Mouse (Mus musculus): ENCODE measurements around the gene Gm28035. TPM values are rescaled to one million over a fixed set of nuclear protein-coding genes. Genes with fewer than 3 reads are reported as not detected.

Gene Gm28035
- total and polyA plus RNA-seq, 3 experiments = 0.27 to 0.64 (median 0.36) TPM

GRCm38 (mm10) chr2:30253809-30254208, 13.4 kb downstream of the Gm28035 start:
- dilution Hi-C loops (cut with MboI; ENCODE audit: extremely low pct_ligation_motif_present, extremely low pct_unique_long_range_greater_than_20kb, low sequenced_read_pairs) (no loop called here), in situ Hi-C loops (cut with MboI; ENCODE audit: low pct_ligation_motif_present, low pct_unique_long_range_greater_than_20kb, low sequenced_read_pairs) (no loop called here)
- Histone ChIP-seq H3K4me1 (ENCODE audit: control insufficient read depth in 1 of 2, insufficient read depth in 2 of 2) (peaks cover 24 to 46% of the 10 kb centered on the region in 2 experiments), H3K27me3 (replicated peaks) (no peaks in the 10 kb centered on the region), H3K27ac (ENCODE audit: insufficient read depth, low read depth) (no peak overlapping the region), H3K36me3 (replicated peaks in 1 of 2; ENCODE audit: control insufficient read depth in 1 of 2, insufficient read depth in 1 of 2, low read length in 1 of 2) (peaks cover 32 to 61% of the 10 kb centered on the region in 2 experiments), H3K9me3 (replicated peaks; ENCODE audit: low read length) (no peaks in the 10 kb centered on the region), H3K79me2 (replicated peaks; ENCODE audit: control insufficient read depth, extremely low read depth, insufficient read depth, poor library complexity, severe bottlenecking) (no peaks in the 10 kb centered on the region), H3K4me3 (replicated peaks in 1 of 3; ENCODE audit: low read depth in 2 of 3, low read length in 2 of 3, poor library complexity in 1 of 3) (no peak overlapping the region), H3K4me2 (ENCODE audit: insufficient read depth, low read depth, poor library complexity, severe bottlenecking) (no peak overlapping the region), H3K9ac (ENCODE audit: insufficient read depth, low read depth) (no peak overlapping the region)
- no peak for TF ChIP-seq CHD1 (IDR thresholded peaks at IDR 0.05; ENCODE audit: low read depth, low read length)
- DNase-seq (ENCODE audit: extremely low read depth) = no peak

GRCm38 (mm10) chr2:30255631-30256395, 15.4 kb downstream of the Gm28035 start:
- Histone ChIP-seq H3K9me3 (replicated peaks; ENCODE audit: low read length) (no peaks in the 10 kb centered on the region), H3K9ac (ENCODE audit: insufficient read depth, low read depth) (no peak overlapping the region), H3K79me2 (replicated peaks; ENCODE audit: control insufficient read depth, extremely low read depth, insufficient read depth, poor library complexity, severe bottlenecking) (no peaks in the 10 kb centered on the region), H3K4me3 (replicated peaks in 1 of 3; ENCODE audit: low read depth in 2 of 3, low read length in 2 of 3, poor library complexity in 1 of 3) (no peak overlapping the region), H3K4me1 (ENCODE audit: control insufficient read depth in 1 of 2, insufficient read depth in 2 of 2) (peaks cover 24 to 53% of the 10 kb centered on the region in 2 experiments), H3K36me3 (replicated peaks in 1 of 2; ENCODE audit: control insufficient read depth in 1 of 2, insufficient read depth in 1 of 2, low read length in 1 of 2) (peaks cover 32 to 67% of the 10 kb centered on the region in 2 experiments), H3K4me2 (ENCODE audit: insufficient read depth, low read depth, poor library complexity, severe bottlenecking) (no peak overlapping the region), H3K27ac (ENCODE audit: insufficient read depth, low read depth) (no peak overlapping the region), H3K27me3 (replicated peaks) (no peaks in the 10 kb centered on the region)
- DNase-seq (ENCODE audit: extremely low read depth) = no peak
- in situ Hi-C loops (cut with MboI; ENCODE audit: low pct_ligation_motif_present, low pct_unique_long_range_greater_than_20kb, low sequenced_read_pairs) = no loop called here
- dilution Hi-C loops (cut with MboI; ENCODE audit: extremely low pct_ligation_motif_present, extremely low pct_unique_long_range_greater_than_20kb, low sequenced_read_pairs) = no loop called here
- TF ChIP-seq ELF1 (IDR thresholded peaks at IDR 0.05; ENCODE audit: low read depth, low read length) (no peak), CTCF (conservative IDR thresholded peaks at IDR 0.05 in 1 of 2, IDR thresholded peaks at IDR 0.05 in 1 of 2; ENCODE audit: low read depth in 2 of 2, low read length in 2 of 2) (no peak), HCFC1 (IDR thresholded peaks at IDR 0.05; ENCODE audit: low read depth, low read length) (no peak), PAX5 (IDR thresholded peaks at IDR 0.05; ENCODE audit: low read length) (no peak), NRF1 (IDR thresholded peaks at IDR 0.05; ENCODE audit: low read depth, low read length) (no peak), POLR2A (IDR thresholded peaks at IDR 0.05; ENCODE audit: low read depth, low read length) (no peak), MAZ (IDR thresholded peaks at IDR 0.05; ENCODE audit: low read depth, low read length) (no peak), IRF4 (IDR thresholded peaks at IDR 0.05; ENCODE audit: low read depth, low read length) (no peak), BHLHE40 (IDR thresholded peaks at IDR 0.05; ENCODE audit: low read depth, low read length) (no peak), ZC3H11A (IDR thresholded peaks at IDR 0.05; ENCODE audit: low read depth, low read length) (no peak), MAX (IDR thresholded peaks at IDR 0.05; ENCODE audit: low read length) (no peak), SMC3 (IDR thresholded peaks at IDR 0.05; ENCODE audit: low read depth, low read length) (no peak), MYC (IDR thresholded peaks at IDR 0.05; ENCODE audit: low read depth, low read length) (no peak), RAD21 (IDR thresholded peaks at IDR 0.05; ENCODE audit: low read depth, low read length) (no peak), USF2 (conservative IDR thresholded peaks at IDR 0.05; ENCODE audit: low read depth, low read length) (no peak), MEF2A (IDR thresholded peaks at IDR 0.05; ENCODE audit: borderline replicate concordance, low read depth, low read length) (no peak), GABPA (IDR thresholded peaks at IDR 0.05; ENCODE audit: insufficient replicate concordance, low read depth, low read length) (no peak), JUN (IDR thresholded peaks at IDR 0.05; ENCODE audit: insufficient read depth, low read depth, low read length) (no peak)
